Mouse (Mus musculus) monocyte, adult 2 months (primary cell): Measurements from ENCODE around the gene Reep1.
A peak's percentile ranks its signal among the peaks of the same experiment; 100 is the strongest.

Source experiments
- DNase-seq, 2 experiments: peaks; one replicate each; pipeline ENCODE4 v3.0.0; 2022; ENCODE audit warnings: low spot score in 2 of 2, low read depth in 1 of 2

Reep1 gene

GRCm38 (mm10) chr6:71778016-71778415, 70.7 kb downstream of the Reep1 start:
- no peak for DNase-seq

GRCm38 (mm10) chr6:71779831-71780230, 72.5 kb downstream of the Reep1 start:
- no peak for DNase-seq

GRCm38 (mm10) chr6:71780431-71780830, 73.1 kb downstream of the Reep1 start:
- no peak for DNase-seq

GRCm38 (mm10) chr6:71783165-71783564, 75.8 kb downstream of the Reep1 start:
- no peak for DNase-seq

- no peak for DNase-seq
These were observed 81.0 kb downstream of the Reep1 start for GRCm38 (mm10) chr6:71788348-71788747.

GRCm38 (mm10) chr6:71791771-71792170, 84.4 kb downstream of the Reep1 start:
- no peak for DNase-seq

- no peak for DNase-seq
These were observed 92.0 kb downstream of the Reep1 start for GRCm38 (mm10) chr6:71799391-71799790.

- DNase-seq, result no peak
These were observed 93.8 kb downstream of the Reep1 start for GRCm38 (mm10) chr6:71801011-71801713.

GRCm38 (mm10) chr6:71801714-71802094, 94.3 kb downstream of the Reep1 start:
- DNase-seq, result no peak

- no peak for DNase-seq
These were observed 96.2 kb downstream of the Reep1 start for GRCm38 (mm10) chr6:71803609-71804008.

- DNase-seq, result no peak
These were observed 96.9 kb downstream of the Reep1 start for GRCm38 (mm10) chr6:71804061-71804829.

- DNase-seq, result no peak
These were observed 99.4 kb downstream of the Reep1 start for GRCm38 (mm10) chr6:71806713-71807112.

GRCm38 (mm10) chr6:71809890-71810289, 102.5 kb downstream of the Reep1 start:
- DNase-seq, result no peak

GRCm38 (mm10) chr6:71812820-71813219, 105.5 kb downstream of the Reep1 start:
- DNase-seq, result no peak

GRCm38 (mm10) chr6:71819764-71820292, 112.5 kb downstream of the Reep1 start:
- DNase-seq, result no peak

GRCm38 (mm10) chr6:71823085-71823484, 115.7 kb downstream of the Reep1 start:
- no peak for DNase-seq

GRCm38 (mm10) chr6:71823488-71823887, 116.1 kb downstream of the Reep1 start:
- DNase-seq, result peak; percentile 67 to 77

- DNase-seq, result no peak
These were observed 116.6 kb downstream of the Reep1 start for GRCm38 (mm10) chr6:71823961-71824360.

- DNase-seq, result no peak
These were observed 119.5 kb downstream of the Reep1 start, which contains the start of gene Mrpl35 for GRCm38 (mm10) chr6:71826869-71827268. Mrpl35 (minus strand) TSS chr6:71826969.

- no peak for DNase-seq
These were observed 122.4 kb downstream of the Reep1 start for GRCm38 (mm10) chr6:71829768-71830167.

- DNase-seq, result peak; percentile 87 to 91
These were observed 123.6 kb downstream of the Reep1 start, which contains the start of gene Immt for GRCm38 (mm10) chr6:71830690-71831580. Immt (plus strand) TSS chr6:71831331.
